Mouse (Mus musculus): ENCODE measurements around the gene Igsf3. TPM values are rescaled to one million over a fixed set of nuclear protein-coding genes. Genes with fewer than 3 reads are reported as not detected.

Igsf3 gene
- total and polyA plus RNA-seq, 3 experiments = 0.54 to 1.0 (median 0.59) TPM

DNA sequence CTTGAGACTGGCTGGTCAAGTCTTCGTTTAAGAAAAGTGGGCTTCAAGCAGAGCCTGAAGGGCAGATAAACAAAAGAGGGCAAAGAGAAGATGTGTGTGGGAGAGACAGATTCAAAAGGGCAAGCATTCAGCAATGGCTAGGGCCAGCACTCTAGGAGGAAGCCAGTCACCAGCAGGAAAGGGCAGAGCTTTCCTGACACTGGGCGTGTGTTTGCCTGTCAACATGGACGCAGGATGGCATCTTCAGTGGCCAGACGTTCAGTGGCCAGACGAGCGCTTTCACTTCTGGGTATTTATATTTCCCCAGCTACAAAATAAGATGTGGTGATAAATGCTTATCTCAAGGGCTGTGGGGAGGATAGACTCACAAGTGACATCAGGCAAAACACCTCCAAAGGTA, 123.0 kb downstream of the Igsf3 start:
- H3K27me3 ChIP-seq (replicated peaks) = no peaks in the 10 kb centered on the region
- dilution Hi-C loops (cut with MboI; ENCODE audit: extremely low pct_ligation_motif_present, extremely low pct_unique_long_range_greater_than_20kb, low sequenced_read_pairs) = no loop called here
- no peaks in the 10 kb centered on the region for H3K36me3 ChIP-seq (replicated peaks in 1 of 2; ENCODE audit: control insufficient read depth in 1 of 2, insufficient read depth in 1 of 2, low read length in 1 of 2)
- no peak for DNase-seq (ENCODE audit: extremely low read depth)
- in situ Hi-C loops (cut with MboI; ENCODE audit: low pct_ligation_motif_present, low pct_unique_long_range_greater_than_20kb, low sequenced_read_pairs) = no loop called here
- H3K4me3 ChIP-seq (replicated peaks in 1 of 3; ENCODE audit: low read depth in 2 of 3, low read length in 2 of 3, poor library complexity in 1 of 3) = no peak overlapping the region
- H3K79me2 ChIP-seq (replicated peaks; ENCODE audit: control insufficient read depth, extremely low read depth, insufficient read depth, poor library complexity, severe bottlenecking) = no peaks in the 10 kb centered on the region
- H3K4me2 ChIP-seq (ENCODE audit: insufficient read depth, low read depth, poor library complexity, severe bottlenecking) = no peak overlapping the region
- H3K9ac ChIP-seq (ENCODE audit: insufficient read depth, low read depth) = no peak overlapping the region
- H3K27ac ChIP-seq (ENCODE audit: insufficient read depth, low read depth) = no peak overlapping the region
- H3K9me3 ChIP-seq (replicated peaks; ENCODE audit: low read length) = no peaks in the 10 kb centered on the region
- H3K4me1 ChIP-seq (ENCODE audit: control insufficient read depth in 1 of 2, insufficient read depth in 2 of 2) = no peaks in the 10 kb centered on the region
- TF ChIP-seq HCFC1 (IDR thresholded peaks at IDR 0.05; ENCODE audit: low read depth, low read length) = no peak
- no peak for TF ChIP-seq SMC3 (IDR thresholded peaks at IDR 0.05; ENCODE audit: low read depth, low read length)
- no peak for TF ChIP-seq EP300 (IDR thresholded peaks at IDR 0.05; ENCODE audit: low read length)
- no peak for TF ChIP-seq BHLHE40 (IDR thresholded peaks at IDR 0.05; ENCODE audit: low read depth, low read length)
- TF ChIP-seq E2F4 (IDR thresholded peaks at IDR 0.05; ENCODE audit: insufficient replicate concordance, low read depth, low read length) = no peak
- no peak for TF ChIP-seq ZNF384 (IDR thresholded peaks at IDR 0.05; ENCODE audit: low read depth, low read length)
- no peak for TF ChIP-seq ZC3H11A (IDR thresholded peaks at IDR 0.05; ENCODE audit: low read depth, low read length)
- TF ChIP-seq UBTF (IDR thresholded peaks at IDR 0.05; ENCODE audit: low read depth, low read length) = no peak
- no peak for TF ChIP-seq USF2 (conservative IDR thresholded peaks at IDR 0.05; ENCODE audit: low read depth, low read length)
- TF ChIP-seq MAX (IDR thresholded peaks at IDR 0.05; ENCODE audit: low read length) = no peak
- no peak for TF ChIP-seq IRF4 (IDR thresholded peaks at IDR 0.05; ENCODE audit: low read depth, low read length)
- TF ChIP-seq GABPA (IDR thresholded peaks at IDR 0.05; ENCODE audit: insufficient replicate concordance, low read depth, low read length) = no peak
- no peak for TF ChIP-seq USF1 (IDR thresholded peaks at IDR 0.05; ENCODE audit: low read depth, low read length)
- no peak for TF ChIP-seq MAFK (IDR thresholded peaks at IDR 0.05; ENCODE audit: insufficient replicate concordance, low read length)
- no peak for TF ChIP-seq TBP (conservative IDR thresholded peaks at IDR 0.05; ENCODE audit: low read depth, low read length)
- TF ChIP-seq MXI1 (IDR thresholded peaks at IDR 0.05; ENCODE audit: low read depth, low read length) = no peak
- TF ChIP-seq SIN3A (IDR thresholded peaks at IDR 0.05; ENCODE audit: low read length) = no peak
- no peak for TF ChIP-seq ETS1 (conservative IDR thresholded peaks at IDR 0.05; ENCODE audit: low read depth, low read length)

DNA sequence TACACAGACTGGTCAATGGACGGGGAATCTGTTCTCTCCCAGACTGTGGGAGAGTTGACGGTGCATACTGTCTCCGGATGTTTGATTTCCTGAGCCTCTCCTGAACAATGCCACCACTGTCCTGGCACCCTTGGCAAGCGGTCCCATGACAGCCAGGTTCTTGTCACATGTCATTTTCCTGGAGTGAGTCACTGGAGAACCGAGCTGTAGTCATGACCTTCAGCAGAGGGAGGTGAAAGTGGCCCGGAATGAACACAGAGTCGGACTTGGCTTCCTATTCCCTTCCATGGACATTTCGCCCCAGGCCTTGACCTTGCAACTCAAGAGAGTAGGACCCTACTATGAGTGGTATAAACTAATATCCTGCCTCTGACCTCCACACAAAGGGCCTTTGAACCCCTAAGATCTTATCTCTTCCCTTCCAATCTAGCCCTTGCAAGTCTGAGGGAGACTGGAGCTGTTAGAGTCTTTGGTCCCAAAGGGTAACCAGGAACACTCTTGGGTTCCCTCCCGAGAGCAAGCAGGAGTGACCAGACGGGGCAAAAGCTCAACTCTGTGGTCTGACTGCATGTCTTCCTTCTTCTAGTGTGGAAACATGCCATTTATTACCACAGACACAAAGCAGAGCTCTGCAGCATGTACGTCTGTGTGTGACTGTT, 123.6 kb downstream of the Igsf3 start:
- Histone ChIP-seq H3K27me3 (replicated peaks) (no peaks in the 10 kb centered on the region), H3K4me2 (ENCODE audit: insufficient read depth, low read depth, poor library complexity, severe bottlenecking) (no peak overlapping the region), H3K79me2 (replicated peaks; ENCODE audit: control insufficient read depth, extremely low read depth, insufficient read depth, poor library complexity, severe bottlenecking) (no peaks in the 10 kb centered on the region), H3K36me3 (replicated peaks in 1 of 2; ENCODE audit: control insufficient read depth in 1 of 2, insufficient read depth in 1 of 2, low read length in 1 of 2) (no peaks in the 10 kb centered on the region), H3K27ac (ENCODE audit: insufficient read depth, low read depth) (no peak overlapping the region), H3K4me1 (ENCODE audit: control insufficient read depth in 1 of 2, insufficient read depth in 2 of 2) (no peaks in the 10 kb centered on the region), H3K9me3 (replicated peaks; ENCODE audit: low read length) (no peaks in the 10 kb centered on the region), H3K9ac (ENCODE audit: insufficient read depth, low read depth) (no peak overlapping the region), H3K4me3 (replicated peaks in 1 of 3; ENCODE audit: low read depth in 2 of 3, low read length in 2 of 3, poor library complexity in 1 of 3) (no peak overlapping the region)
- TF ChIP-seq MAX (IDR thresholded peaks at IDR 0.05; ENCODE audit: low read length) (no peak), ZKSCAN1 (IDR thresholded peaks at IDR 0.05; ENCODE audit: borderline replicate concordance, low read depth, low read length) (no peak), BHLHE40 (IDR thresholded peaks at IDR 0.05; ENCODE audit: low read depth, low read length) (no peak), JUN (IDR thresholded peaks at IDR 0.05; ENCODE audit: insufficient read depth, low read depth, low read length) (no peak), SMC3 (IDR thresholded peaks at IDR 0.05; ENCODE audit: low read depth, low read length) (no peak), ETS1 (conservative IDR thresholded peaks at IDR 0.05; ENCODE audit: low read depth, low read length) (no peak), USF1 (IDR thresholded peaks at IDR 0.05; ENCODE audit: low read depth, low read length) (no peak), ZMIZ1 (IDR thresholded peaks at IDR 0.05; ENCODE audit: low read depth, low read length) (no peak), ZNF384 (IDR thresholded peaks at IDR 0.05; ENCODE audit: low read depth, low read length) (no peak), ELF1 (IDR thresholded peaks at IDR 0.05; ENCODE audit: low read depth, low read length) (no peak), NELFE (IDR thresholded peaks at IDR 0.05; ENCODE audit: low read depth, low read length) (no peak), E2F4 (IDR thresholded peaks at IDR 0.05; ENCODE audit: insufficient replicate concordance, low read depth, low read length) (no peak), UBTF (IDR thresholded peaks at IDR 0.05; ENCODE audit: low read depth, low read length) (no peak), POLR2AphosphoS2 (IDR thresholded peaks at IDR 0.05; ENCODE audit: low read depth, low read length) (no peak), GABPA (IDR thresholded peaks at IDR 0.05; ENCODE audit: insufficient replicate concordance, low read depth, low read length) (no peak), CHD1 (IDR thresholded peaks at IDR 0.05; ENCODE audit: low read depth, low read length) (no peak), NRF1 (IDR thresholded peaks at IDR 0.05; ENCODE audit: low read depth, low read length) (no peak), RAD21 (IDR thresholded peaks at IDR 0.05; ENCODE audit: low read depth, low read length) (no peak), MEF2A (IDR thresholded peaks at IDR 0.05; ENCODE audit: borderline replicate concordance, low read depth, low read length) (no peak)
- no peak for DNase-seq (ENCODE audit: extremely low read depth)
- dilution Hi-C loops (cut with MboI; ENCODE audit: extremely low pct_ligation_motif_present, extremely low pct_unique_long_range_greater_than_20kb, low sequenced_read_pairs) = no loop called here
- in situ Hi-C loops (cut with MboI; ENCODE audit: low pct_ligation_motif_present, low pct_unique_long_range_greater_than_20kb, low sequenced_read_pairs) = no loop called here
